Mouse (Mus musculus) C2C12 (cell line): ENCODE measurements around the gene Tmco3. TPM values are rescaled to one million over a fixed set of nuclear protein-coding genes. Genes with fewer than 3 reads are reported as not detected.
"Not testable (repeated sequence)": the region's sequence is repeated elsewhere in the genome, so short reads cannot be mapped to it uniquely, and the experiment has no call there.

Experiments used
- H3K27me3 ChIP-seq: one replicate; pipeline ENCODE4 v1.6.1; 2011; ENCODE audit not compliant: control insufficient read depth, insufficient read depth, insufficient read length
- H3K36me3 ChIP-seq: one replicate; pipeline ENCODE4 v1.6.1; 2011; ENCODE audit not compliant: control insufficient read depth, insufficient read depth
- H3K4me3 ChIP-seq: one replicate; pipeline ENCODE4 v1.5.1; 2011; ENCODE audit warnings: mild to moderate bottlenecking, control low read depth; ENCODE audit not compliant: poor library complexity, insufficient read depth, severe bottlenecking
- H3K79me2 ChIP-seq: one replicate; pipeline ENCODE4 v1.6.1; 2011; ENCODE audit not compliant: control insufficient read depth, insufficient read depth
- H3K79me3 ChIP-seq: one replicate; pipeline ENCODE4 v1.6.1; 2011; ENCODE audit warnings: low read depth, control low read depth
- H3ac ChIP-seq: one replicate; pipeline ENCODE3; 2011; ENCODE audit warnings: low read depth; ENCODE audit not compliant: control insufficient read depth, insufficient read length
- CEBPB ChIP-seq: IDR thresholded peaks from one replicate; pipeline ENCODE4 v1.6.1; 2011; ENCODE audit warnings: low read depth, mild to moderate bottlenecking, control low read depth, moderate library complexity
- CTCF ChIP-seq: IDR thresholded peaks from one replicate; pipeline ENCODE4 v1.5.1; 2011; ENCODE audit not compliant: control insufficient read depth, insufficient read depth, insufficient read length
- FOSL1 ChIP-seq: IDR thresholded peaks from one replicate; pipeline ENCODE4 v1.8.0; 2011; ENCODE audit warnings: mild to moderate bottlenecking, low read length; ENCODE audit not compliant: poor library complexity, insufficient read depth, severe bottlenecking
- MAX ChIP-seq: IDR thresholded peaks from one replicate; pipeline ENCODE4 v1.6.1; 2011; ENCODE audit warnings: mild to moderate bottlenecking, control low read depth
- MYOD1 ChIP-seq: IDR thresholded peaks from one replicate; pipeline ENCODE4 v1.6.1; 2011; ENCODE audit warnings: low read depth; ENCODE audit not compliant: control insufficient read depth, insufficient read length
- MYOG ChIP-seq: IDR thresholded peaks from one replicate; pipeline ENCODE4 v1.6.1; 2011; ENCODE audit not compliant: control insufficient read depth, insufficient read length; ENCODE audit errors: extremely low read depth
- USF1 ChIP-seq: IDR thresholded peaks from one replicate; pipeline ENCODE4 v1.6.1; 2011; ENCODE audit warnings: low read depth, mild to moderate bottlenecking, control low read depth, moderate library complexity
- polyA plus RNA-seq: library from polyadenylated mRNA; unstranded; fragments of >200 nt; fragmentation: generic; extraction: Trizol; gene quantifications from one replicate; pipeline ENCODE4 v1.2.1, GENCODE M21; 2012; ENCODE audit warnings: missing spikeins

Gene Tmco3
- polyA plus RNA-seq, 1 experiment = 11.9 TPM

GRCm38 (mm10) chr8:13316671-13317070, 28.7 kb downstream of the Tmco3 start:
- Histone ChIP-seq H3K4me3 (no peak overlapping the region), H3K79me2 (no peaks in the 10 kb centered on the region), H3ac (no peak overlapping the region), H3K36me3 (no peaks in the 10 kb centered on the region), H3K27me3 (no peaks in the 10 kb centered on the region), H3K79me3 (no peaks in the 10 kb centered on the region)
- TF ChIP-seq CTCF (no peak), MYOG (no peak), MYOD1 (no peak), MAX (no peak)

GRCm38 (mm10) chr8:13326598-13326997, 38.6 kb downstream of the Tmco3 start:
- Histone ChIP-seq H3K4me3 (no peak overlapping the region), H3K27me3 (no peaks in the 10 kb centered on the region), H3K79me2 (no peaks in the 10 kb centered on the region), H3K36me3 (no peaks in the 10 kb centered on the region), H3ac (no peak overlapping the region), H3K79me3 (no peaks in the 10 kb centered on the region)
- no peak for TF ChIP-seq CEBPB
- no peak for TF ChIP-seq USF1
- no peak for TF ChIP-seq MYOD1
- no peak for TF ChIP-seq MYOG
- TF ChIP-seq MAX = no peak

GRCm38 (mm10) chr8:13334671-13335070, 46.7 kb downstream of the Tmco3 start:
- Histone ChIP-seq H3K4me3 (no peak overlapping the region), H3ac (no peak overlapping the region), H3K27me3 (peaks cover 7% of the 10 kb centered on the region), H3K79me3 (peaks cover 8% of the 10 kb centered on the region), H3K36me3 (peaks cover under 1% of the 10 kb centered on the region), H3K79me2 (peaks cover 10% of the 10 kb centered on the region)
- TF ChIP-seq CTCF (no peak), MYOG (no peak), MAX (no peak), USF1 (no peak), CEBPB (no peak), FOSL1 (no peak), MYOD1 (no peak)

- peaks cover 26% of the 10 kb centered on the region for H3K36me3 ChIP-seq
- H3K79me2 ChIP-seq = peaks cover 36% of the 10 kb centered on the region
- H3ac ChIP-seq, H3K27me3 ChIP-seq, H3K4me3 ChIP-seq: not testable (repeated sequence)
- TF ChIP-seq MYOD1 = peak; percentile 19
- peaks cover 33% of the 10 kb centered on the region for H3K79me3 ChIP-seq
These were observed 49.3 kb downstream of the Tmco3 start for GRCm38 (mm10) chr8:13337245-13337644.

GRCm38 (mm10) chr8:13337678-13338077, 49.7 kb downstream of the Tmco3 start:
- H3K36me3 ChIP-seq = peaks cover 30% of the 10 kb centered on the region
- TF ChIP-seq FOSL1 (no peak), CEBPB (no peak), USF1 (no peak), MYOD1 (no peak), MAX (no peak), CTCF (no peak), MYOG (no peak)

GRCm38 (mm10) chr8:13338255-13338860, 50.4 kb downstream of the Tmco3 start, which contains the start of gene Tfdp1:
Gene Tfdp1, plus strand, starts transcription at chr8:13338751.
- Histone ChIP-seq H3K4me3 (peak within 1 kb of the TSS; percentile 76), H3K27me3 (no peaks in the 10 kb centered on the region), H3K36me3 (peaks cover 37% of the 10 kb centered on the region), H3K79me3 (peaks cover 44% of the 10 kb centered on the region), H3ac (peak within 1 kb of the TSS; percentile 88), H3K79me2 (peaks cover 47% of the 10 kb centered on the region)
- TF ChIP-seq USF1 (peak; percentile 32), MYOD1 (no peak), MAX (peak; percentile 96), CTCF (no peak), FOSL1 (no peak), CEBPB (no peak), MYOG (no peak)

More at GRCm38 (mm10) chr8:13337678-13338077, 49.7 kb downstream of the Tmco3 start:
- Histone ChIP-seq H3K79me2 (peaks cover 40% of the 10 kb centered on the region), H3K79me3 (peaks cover 38% of the 10 kb centered on the region), H3ac (no peak overlapping the region), H3K27me3 (no peaks in the 10 kb centered on the region), H3K4me3 (no peak overlapping the region)
